Mouse (Mus musculus): ENCODE data around the gene Tmem168. TPM values are rescaled to one million over a fixed set of nuclear protein-coding genes. Genes with fewer than 3 reads are reported as not detected.

Gene Tmem168
- polyA plus RNA-seq, 2 experiments from 2014 or later, result 37.1 to 43.5 TPM

- ATAC-seq, result peak; percentile 68
Measured at GRCm38 (mm10) chr6:13584788-13585187, 23.1 kb downstream of the Tmem168 start.

GRCm38 (mm10) chr6:13582075-13582474 lies 25.8 kb downstream of the Tmem168 start:
- ATAC-seq, result peak; percentile 42

- peak; percentile 49 for ATAC-seq
Measured at GRCm38 (mm10) chr6:13565734-13566133, 42.2 kb downstream of the Tmem168 start.

GRCm38 (mm10) chr6:13555266-13555665 lies 52.6 kb downstream of the Tmem168 start:
- no peak for ATAC-seq

GRCm38 (mm10) chr6:13541761-13542160 lies 66.1 kb downstream of the Tmem168 start:
- ATAC-seq, result no peak

GRCm38 (mm10) chr6:13537275-13537964 lies 70.5 kb downstream of the Tmem168 start:
- no peak for ATAC-seq

Other genes with a start within 250 kb of the Tmem168 start
- gene Bmt2, start 69.9 kb upstream of the Tmem168 start, polyA plus RNA-seq (2017; shearing (Covaris generic)), result 10 to 100 TPM in 1 of 2 experiments, 1 to 10 TPM in 1; 7.6 to 10.7 TPM
- under 1 TPM in 1 of 2 experiments, not detected in 1; 0.28 TPM for gene Gpr85, start 231.8 kb upstream of the Tmem168 start, polyA plus RNA-seq (2017; shearing (Covaris generic))

Data from CD4-positive, CD25-positive, alpha-beta regulatory T cell, adult 4 months (primary cell).